Mouse (Mus musculus) myocyte (in vitro differentiated cells): ENCODE results near the gene Rest. TPM values are rescaled to one million over a fixed set of nuclear protein-coding genes. Genes with fewer than 3 reads are reported as not detected.
A peak's percentile ranks its signal among the peaks of the same experiment; 100 is the strongest.

Source experiments
- H3K27me3 ChIP-seq: one replicate; pipeline ENCODE4 v1.6.1; 2011; ENCODE audit not compliant: control insufficient read depth, insufficient read depth, insufficient read length
- H3K36me3 ChIP-seq: one replicate; pipeline ENCODE4 v1.6.1; 2011; ENCODE audit not compliant: control insufficient read depth, insufficient read depth
- H3K4me2 ChIP-seq: one replicate; pipeline ENCODE4 v1.6.1; 2011; ENCODE audit warnings: low read depth, control low read depth
- H3K4me3 ChIP-seq: one replicate; pipeline ENCODE4 v1.5.1; 2011; ENCODE audit warnings: mild to moderate bottlenecking, control low read depth, moderate library complexity
- H3K79me2 ChIP-seq: one replicate; pipeline ENCODE4 v1.6.1; 2011; ENCODE audit not compliant: control insufficient read depth, insufficient read depth
- H3ac ChIP-seq: one replicate; pipeline ENCODE4 v1.6.1; 2011; ENCODE audit not compliant: control insufficient read depth, insufficient read length
- CEBPB ChIP-seq: IDR thresholded peaks from 2 replicates; pipeline ENCODE4 v1.6.1; 2011; ENCODE audit warnings: mild to moderate bottlenecking, moderate library complexity; ENCODE audit not compliant: poor library complexity, insufficient read depth, severe bottlenecking
- E2F4 ChIP-seq: IDR thresholded peaks from one replicate; pipeline ENCODE4 v1.6.1; 2011; ENCODE audit warnings: mild to moderate bottlenecking, control low read depth, moderate library complexity; ENCODE audit not compliant: insufficient read depth
- MAX ChIP-seq: IDR thresholded peaks from one replicate; pipeline ENCODE4 v1.6.1; 2011; ENCODE audit warnings: low read depth, mild to moderate bottlenecking, control low read depth
- MYOD1 ChIP-seq, 3 experiments: IDR thresholded peaks; one replicate each; pipeline ENCODE4 v1.6.1; 2011; ENCODE audit warnings: control low read depth in 2 of 3, low read depth in 2 of 3, mild to moderate bottlenecking in 2 of 3, moderate library complexity in 1 of 3; ENCODE audit not compliant: insufficient read length in 2 of 3, control insufficient read depth in 1 of 3
- MYOG ChIP-seq, 3 experiments: IDR thresholded peaks; one replicate each; pipeline ENCODE4 v1.6.1; 2011; ENCODE audit warnings: control low read depth in 2 of 3, low read depth in 2 of 3, mild to moderate bottlenecking in 2 of 3; ENCODE audit not compliant: insufficient read length in 2 of 3, control insufficient read depth in 1 of 3, insufficient read depth in 1 of 3
- POLR2A ChIP-seq: IDR thresholded peaks from one replicate; pipeline ENCODE4 v1.6.1; 2011; ENCODE audit warnings: low read depth, mild to moderate bottlenecking, control low read depth, moderate library complexity; ENCODE audit not compliant: insufficient read length
- POLR2AphosphoS2 ChIP-seq: IDR thresholded peaks from one replicate; pipeline ENCODE4 v1.6.1; 2011; ENCODE audit warnings: low read depth, control low read depth; ENCODE audit not compliant: insufficient read length
- REST ChIP-seq: IDR thresholded peaks from one replicate; pipeline ENCODE4 v1.6.1; 2011; ENCODE audit warnings: mild to moderate bottlenecking, control low read depth, moderate library complexity; ENCODE audit not compliant: insufficient read depth, insufficient read length
- SRF ChIP-seq: IDR thresholded peaks from one replicate; pipeline ENCODE4 v1.6.1; 2011; ENCODE audit warnings: low read depth; ENCODE audit not compliant: control insufficient read depth, insufficient read length
- TCF12 ChIP-seq: IDR thresholded peaks from one replicate; pipeline ENCODE4 v1.6.1; 2011; ENCODE audit warnings: mild to moderate bottlenecking, control low read depth; ENCODE audit not compliant: poor library complexity, insufficient read depth, severe bottlenecking
- TCF3 ChIP-seq: IDR thresholded peaks from one replicate; pipeline ENCODE4 v1.6.1; 2011; ENCODE audit warnings: low read depth, control low read depth; ENCODE audit not compliant: insufficient read length
- USF1 ChIP-seq: IDR thresholded peaks from one replicate; pipeline ENCODE4 v1.6.1; 2011; ENCODE audit warnings: low read depth, mild to moderate bottlenecking, control low read depth, moderate library complexity
- polyA plus RNA-seq: library from polyadenylated mRNA; unstranded; fragments of >200 nt; fragmentation: generic; extraction: Trizol; gene quantifications from one replicate; pipeline ENCODE4 v1.2.1, GENCODE M21; 2012; ENCODE audit warnings: missing spikeins

Rest gene
- polyA plus RNA-seq, 1 experiment, result 7.2 TPM

DNA sequence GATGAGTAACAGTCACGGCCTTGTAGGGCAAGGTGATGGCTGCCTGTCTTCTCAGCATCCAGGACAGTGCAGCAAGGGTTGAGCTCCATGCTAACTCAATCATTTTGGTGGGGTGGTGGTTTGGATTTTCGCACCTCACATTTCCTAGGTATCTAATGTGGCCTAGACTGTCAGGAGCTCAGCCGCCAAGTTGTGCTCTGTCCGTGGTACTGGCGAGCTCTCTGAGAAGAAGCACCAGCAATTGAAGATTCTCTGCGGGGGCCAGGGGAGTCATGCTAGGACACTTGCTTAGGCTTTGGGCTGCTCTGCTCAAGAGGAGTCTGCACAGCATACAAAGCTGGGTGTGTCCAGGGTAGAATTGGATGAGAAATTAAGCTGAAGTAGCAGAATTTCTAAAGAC, 22.6 kb downstream of the Rest start:
- no peaks in the 10 kb centered on the region for H3K27me3 ChIP-seq
- TF ChIP-seq REST, result peak; percentile 76
- TF ChIP-seq USF1, result no peak
- H3K36me3 ChIP-seq, result peaks cover 21% of the 10 kb centered on the region
- no peak overlapping the region for H3K4me3 ChIP-seq
- no peaks in the 10 kb centered on the region for H3K79me2 ChIP-seq
- H3ac ChIP-seq, result no peak overlapping the region
- no peak overlapping the region for H3K4me2 ChIP-seq

- Histone ChIP-seq H3K4me2 (no peak overlapping the region), H3ac (no peak overlapping the region), H3K27me3 (no peaks in the 10 kb centered on the region), H3K36me3 (peaks cover 22% of the 10 kb centered on the region), H3K4me3 (no peak overlapping the region), H3K79me2 (no peaks in the 10 kb centered on the region)
- TF ChIP-seq MAX, result no peak
- no peak for TF ChIP-seq MYOG (IDR thresholded peaks at IDR 0.05; ENCODE audit: control insufficient read depth in 1 of 3, insufficient read depth in 1 of 3, insufficient read length in 2 of 3, low read depth in 2 of 3)
- TF ChIP-seq TCF3, result no peak
- no peak for TF ChIP-seq REST
- no peak for TF ChIP-seq USF1
- no peak for TF ChIP-seq E2F4
- TF ChIP-seq POLR2A, result no peak
- no peak for TF ChIP-seq SRF
- TF ChIP-seq MYOD1 (IDR thresholded peaks at IDR 0.05; ENCODE audit: control insufficient read depth in 1 of 3, insufficient read length in 2 of 3, low read depth in 2 of 3), result no peak
These were observed 24.4 kb downstream of the Rest start for GRCm38 (mm10) chr5:77289686-77290085.

DNA sequence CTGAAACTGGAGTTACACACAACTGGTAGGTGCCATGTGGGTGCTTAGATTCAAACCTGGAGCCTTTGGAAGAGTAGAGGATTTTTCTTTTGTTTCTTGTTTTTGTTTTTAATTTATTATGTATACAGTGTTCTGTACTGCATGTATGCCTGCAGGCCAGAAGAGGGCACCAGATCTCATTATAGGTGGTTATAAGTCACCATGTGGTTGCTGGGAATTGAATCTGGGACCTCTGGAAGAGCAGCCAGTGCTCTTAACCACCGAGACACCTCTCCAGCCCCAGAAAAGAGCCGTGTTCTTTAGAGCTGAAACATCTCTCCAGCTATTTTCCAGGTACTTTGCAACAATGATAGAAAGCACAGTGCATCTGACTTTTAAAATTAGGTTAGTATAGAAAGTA, 25.3 kb downstream of the Rest start:
- no peak overlapping the region for H3ac ChIP-seq
- no peak overlapping the region for H3K4me3 ChIP-seq
- H3K27me3 ChIP-seq, result no peaks in the 10 kb centered on the region
- H3K4me2 ChIP-seq, result no peak overlapping the region
- peaks cover 24% of the 10 kb centered on the region for H3K36me3 ChIP-seq
- TF ChIP-seq MYOG (IDR thresholded peaks at IDR 0.05; ENCODE audit: control insufficient read depth in 1 of 3, insufficient read depth in 1 of 3, insufficient read length in 2 of 3, low read depth in 2 of 3) (no peak), MAX (no peak), USF1 (no peak), POLR2A (no peak), MYOD1 (IDR thresholded peaks at IDR 0.05; ENCODE audit: control insufficient read depth in 1 of 3, insufficient read length in 2 of 3, low read depth in 2 of 3) (no peak), REST (no peak), SRF (no peak), CEBPB (no peak), TCF12 (no peak), TCF3 (no peak), E2F4 (no peak), POLR2AphosphoS2 (no peak)
- no peaks in the 10 kb centered on the region for H3K79me2 ChIP-seq

- H3K4me2 ChIP-seq, result no peak overlapping the region
- H3K79me2 ChIP-seq, result no peaks in the 10 kb centered on the region
- H3K27me3 ChIP-seq, result no peaks in the 10 kb centered on the region
- H3ac ChIP-seq, result no peak overlapping the region
- no peak for TF ChIP-seq REST
- TF ChIP-seq USF1, result no peak
- no peak for TF ChIP-seq MYOD1 (IDR thresholded peaks at IDR 0.05; ENCODE audit: control insufficient read depth in 1 of 3, insufficient read length in 2 of 3, low read depth in 2 of 3)
- no peak for TF ChIP-seq CEBPB
- no peak for TF ChIP-seq POLR2A
- no peak for TF ChIP-seq POLR2AphosphoS2
- TF ChIP-seq TCF3, result no peak
- TF ChIP-seq SRF, result no peak
- TF ChIP-seq TCF12, result no peak
- TF ChIP-seq MYOG (IDR thresholded peaks at IDR 0.05; ENCODE audit: control insufficient read depth in 1 of 3, insufficient read depth in 1 of 3, insufficient read length in 2 of 3, low read depth in 2 of 3), result no peak
- peaks cover 21% of the 10 kb centered on the region for H3K36me3 ChIP-seq
- H3K4me3 ChIP-seq, result no peak overlapping the region
These were observed 27.7 kb downstream of the Rest start for GRCm38 (mm10) chr5:77292803-77293522.

DNA sequence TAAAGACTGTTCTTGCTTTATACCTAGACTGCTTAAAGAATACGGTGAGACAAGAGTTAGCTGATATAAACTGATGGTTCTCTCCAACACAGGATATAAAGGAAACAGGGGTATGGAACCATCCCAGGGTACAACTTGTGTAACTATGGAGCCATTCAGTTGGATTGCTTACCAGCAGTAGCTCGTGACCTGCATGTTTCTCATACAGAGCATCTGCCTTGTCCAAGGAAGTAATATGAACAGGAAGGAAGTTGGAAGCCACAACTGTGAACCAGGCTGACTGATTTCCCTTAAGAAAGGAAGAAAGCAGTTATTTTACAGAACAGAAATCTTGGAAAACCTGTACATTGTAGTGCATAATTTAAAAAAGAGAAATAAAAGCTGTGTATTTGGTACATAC, 34.2 kb downstream of the Rest start:
- no peak overlapping the region for H3K4me3 ChIP-seq
- no peaks in the 10 kb centered on the region for H3K27me3 ChIP-seq
- H3K36me3 ChIP-seq, result peaks cover 7% of the 10 kb centered on the region
- no peak overlapping the region for H3ac ChIP-seq
- no peak overlapping the region for H3K4me2 ChIP-seq
- no peaks in the 10 kb centered on the region for H3K79me2 ChIP-seq
- no peak for TF ChIP-seq MAX
- TF ChIP-seq SRF, result no peak
- TF ChIP-seq MYOG (IDR thresholded peaks at IDR 0.05; ENCODE audit: control insufficient read depth in 1 of 3, insufficient read depth in 1 of 3, insufficient read length in 2 of 3, low read depth in 2 of 3), result no peak
- no peak for TF ChIP-seq REST
- no peak for TF ChIP-seq CEBPB
- TF ChIP-seq TCF12, result no peak
- no peak for TF ChIP-seq TCF3
- TF ChIP-seq POLR2A, result no peak
- TF ChIP-seq E2F4, result no peak
- no peak for TF ChIP-seq MYOD1 (IDR thresholded peaks at IDR 0.05; ENCODE audit: control insufficient read depth in 1 of 3, insufficient read length in 2 of 3, low read depth in 2 of 3)
- no peak for TF ChIP-seq POLR2AphosphoS2
- TF ChIP-seq USF1, result no peak
